Mouse (Mus musculus) neural tube, embryonic 12.5 days (tissue): ENCODE measurements around the gene 1600014C10Rik. TPM values are rescaled to one million over a fixed set of nuclear protein-coding genes. Genes with fewer than 3 reads are reported as not detected.

Experiments
- ATAC-seq: fragments of 200-750 bp; cut with Nextera tagmentation; 2 replicates; pipeline ENCODE4 v1.8.0; 2017; ENCODE audit warnings: low read depth, mild to moderate bottlenecking, moderate TSS enrichment, moderate library complexity; ENCODE audit not compliant: low FRiP score
- H3K27ac ChIP-seq: fragments of 300-500 bp; sonication (generic); 2 replicates; pipeline ENCODE4 v1.5.1; 2016
- H3K27me3 ChIP-seq: fragments of 300-500 bp; sonication (generic); replicated peaks from 2 replicates; pipeline ENCODE4 v1.6.1; 2016; ENCODE audit warnings: mild to moderate bottlenecking
- H3K36me3 ChIP-seq: fragments of 300-500 bp; sonication (generic); 2 replicates; pipeline ENCODE4 v1.6.1; 2016; ENCODE audit warnings: mild to moderate bottlenecking
- H3K4me1 ChIP-seq: fragments of 300-500 bp; sonication (generic); 2 replicates; pipeline ENCODE4 v1.6.1; 2016
- H3K4me2 ChIP-seq: fragments of 300-500 bp; sonication (generic); replicated peaks from 2 replicates; pipeline ENCODE4 v1.6.1; 2016; ENCODE audit warnings: mild to moderate bottlenecking
- H3K4me3 ChIP-seq: fragments of 300-500 bp; sonication (generic); 2 replicates; pipeline ENCODE4 v1.5.1; 2016
- H3K9ac ChIP-seq: fragments of 300-500 bp; sonication (generic); 2 replicates; pipeline ENCODE4 v1.6.1; 2016; ENCODE audit warnings: mild to moderate bottlenecking
- H3K9me3 ChIP-seq: fragments of 300-500 bp; sonication (generic); 2 replicates; pipeline ENCODE4 v1.6.1; 2016; ENCODE audit warnings: mild to moderate bottlenecking
- WGBS: fragments of 180-500 bp; shearing (Covaris S2); methylation state at CpG from one replicate; pipeline ENCODE4 v1.1.7; 2016; 5-methylcytosine and 5-hydroxymethylcytosine counted together
- polyA plus RNA-seq: library from polyadenylated mRNA; unstranded; fragments of >200 nt; fragmentation: Nextera tagmentation; extraction: Ambion mirVana; gene quantifications from 2 replicates; pipeline ENCODE4 v1.2.1, GENCODE M21; 2016

1600014C10Rik gene
- polyA plus RNA-seq, 1 experiment from 2014 or later = 20.8 TPM

- no peaks in the 10 kb centered on the region for H3K36me3 ChIP-seq
- no peaks in the 10 kb centered on the region for H3K27me3 ChIP-seq
- no peak overlapping the region for H3K4me3 ChIP-seq
- no peak overlapping the region for H3K4me2 ChIP-seq
- 73% methylated on average over 3 of the region's 3 CpGs for WGBS
- ATAC-seq = no peak
- H3K4me1 ChIP-seq = no peaks in the 10 kb centered on the region
- H3K27ac ChIP-seq = no peak overlapping the region
- H3K9ac ChIP-seq = no peak overlapping the region
- no peaks in the 10 kb centered on the region for H3K9me3 ChIP-seq
These were observed 23.5 kb downstream of the 1600014C10Rik start for GRCm38 (mm10) chr7:38206564-38206963.

GRCm38 (mm10) chr7:38208969-38209368 lies 26.0 kb downstream of the 1600014C10Rik start:
- H3K27me3 ChIP-seq = no peaks in the 10 kb centered on the region
- no peak overlapping the region for H3K4me2 ChIP-seq
- 71% methylated on average over 3 of the region's 3 CpGs for WGBS
- no peak overlapping the region for H3K4me3 ChIP-seq
- H3K9me3 ChIP-seq = no peaks in the 10 kb centered on the region
- H3K9ac ChIP-seq = no peak overlapping the region
- no peaks in the 10 kb centered on the region for H3K4me1 ChIP-seq
- ATAC-seq = no peak
- H3K36me3 ChIP-seq = no peaks in the 10 kb centered on the region
- no peak overlapping the region for H3K27ac ChIP-seq

- H3K9me3 ChIP-seq = no peaks in the 10 kb centered on the region
- no peak overlapping the region for H3K9ac ChIP-seq
- H3K27ac ChIP-seq = no peak overlapping the region
- H3K4me1 ChIP-seq = no peaks in the 10 kb centered on the region
- H3K4me2 ChIP-seq = no peak overlapping the region
- no peaks in the 10 kb centered on the region for H3K27me3 ChIP-seq
- WGBS = 80% methylated on average over 11 of the region's 11 CpGs
- H3K36me3 ChIP-seq = no peaks in the 10 kb centered on the region
- ATAC-seq = no peak
- no peak overlapping the region for H3K4me3 ChIP-seq
These were observed 26.6 kb downstream of the 1600014C10Rik start for GRCm38 (mm10) chr7:38209478-38210152.

- Histone ChIP-seq H3K4me2 (no peak overlapping the region), H3K27me3 (no peaks in the 10 kb centered on the region), H3K9ac (no peak overlapping the region), H3K27ac (no peak overlapping the region), H3K9me3 (no peaks in the 10 kb centered on the region), H3K4me1 (no peaks in the 10 kb centered on the region), H3K4me3 (no peak overlapping the region), H3K36me3 (no peaks in the 10 kb centered on the region)
- WGBS = 67% methylated on average over 3 of the region's 3 CpGs
- ATAC-seq = no peak
These were observed 29.6 kb downstream of the 1600014C10Rik start for GRCm38 (mm10) chr7:38212651-38213062.

GRCm38 (mm10) chr7:38214473-38215214 lies 31.6 kb downstream of the 1600014C10Rik start:
- no peaks in the 10 kb centered on the region for H3K4me1 ChIP-seq
- no peaks in the 10 kb centered on the region for H3K36me3 ChIP-seq
- H3K4me2 ChIP-seq = no peak overlapping the region
- H3K27ac ChIP-seq = no peak overlapping the region
- no peaks in the 10 kb centered on the region for H3K27me3 ChIP-seq
- H3K4me3 ChIP-seq = no peak overlapping the region
- no peaks in the 10 kb centered on the region for H3K9me3 ChIP-seq
- H3K9ac ChIP-seq = no peak overlapping the region
- no peak for ATAC-seq
- WGBS = 74% methylated on average over 5 of the region's 5 CpGs

- H3K4me2 ChIP-seq = no peak overlapping the region
- no peaks in the 10 kb centered on the region for H3K9me3 ChIP-seq
- ATAC-seq = no peak
- H3K27ac ChIP-seq = no peak overlapping the region
- no peaks in the 10 kb centered on the region for H3K4me1 ChIP-seq
- H3K27me3 ChIP-seq = no peaks in the 10 kb centered on the region
- H3K9ac ChIP-seq = no peak overlapping the region
- no peak overlapping the region for H3K4me3 ChIP-seq
- 75% methylated on average over 7 of the region's 7 CpGs for WGBS
- no peaks in the 10 kb centered on the region for H3K36me3 ChIP-seq
These were observed 32.3 kb downstream of the 1600014C10Rik start for GRCm38 (mm10) chr7:38215281-38215680.

GRCm38 (mm10) chr7:38215697-38216096 lies 32.7 kb downstream of the 1600014C10Rik start:
- no peaks in the 10 kb centered on the region for H3K36me3 ChIP-seq
- H3K9me3 ChIP-seq = no peaks in the 10 kb centered on the region
- WGBS = 88% methylated on average over 6 of the region's 6 CpGs
- H3K4me1 ChIP-seq = no peaks in the 10 kb centered on the region
- no peak overlapping the region for H3K9ac ChIP-seq
- ATAC-seq = no peak
- no peaks in the 10 kb centered on the region for H3K27me3 ChIP-seq
- H3K4me2 ChIP-seq = no peak overlapping the region
- no peak overlapping the region for H3K4me3 ChIP-seq
- H3K27ac ChIP-seq = no peak overlapping the region

GRCm38 (mm10) chr7:38217417-38218171 lies 34.6 kb downstream of the 1600014C10Rik start:
- Histone ChIP-seq H3K9me3 (no peaks in the 10 kb centered on the region), H3K4me2 (no peak overlapping the region), H3K4me1 (no peaks in the 10 kb centered on the region), H3K9ac (no peak overlapping the region), H3K27me3 (no peaks in the 10 kb centered on the region), H3K4me3 (no peak overlapping the region), H3K36me3 (no peaks in the 10 kb centered on the region), H3K27ac (no peak overlapping the region)
- 64% methylated on average over 5 of the region's 5 CpGs for WGBS
- no peak for ATAC-seq

GRCm38 (mm10) chr7:38218631-38219367 lies 35.8 kb downstream of the 1600014C10Rik start:
- WGBS = 77% methylated on average over 8 of the region's 8 CpGs

GRCm38 (mm10) chr7:38219526-38219925 lies 36.5 kb downstream of the 1600014C10Rik start:
- no peaks in the 10 kb centered on the region for H3K4me1 ChIP-seq
- H3K4me2 ChIP-seq = no peak overlapping the region
- ATAC-seq = no peak
- H3K27me3 ChIP-seq = no peaks in the 10 kb centered on the region
- no peak overlapping the region for H3K27ac ChIP-seq
- no peak overlapping the region for H3K4me3 ChIP-seq
- H3K9me3 ChIP-seq = no peaks in the 10 kb centered on the region
- WGBS = 83% methylated on average over 4 of the region's 4 CpGs
- no peaks in the 10 kb centered on the region for H3K36me3 ChIP-seq
- no peak overlapping the region for H3K9ac ChIP-seq

More at GRCm38 (mm10) chr7:38218631-38219367, 35.8 kb downstream of the 1600014C10Rik start:
- H3K4me1 ChIP-seq = no peaks in the 10 kb centered on the region
- no peak overlapping the region for H3K9ac ChIP-seq
- H3K4me3 ChIP-seq = no peak overlapping the region
- H3K27me3 ChIP-seq = no peaks in the 10 kb centered on the region
- no peaks in the 10 kb centered on the region for H3K9me3 ChIP-seq
- no peak overlapping the region for H3K27ac ChIP-seq
- no peak for ATAC-seq
- no peaks in the 10 kb centered on the region for H3K36me3 ChIP-seq
- H3K4me2 ChIP-seq = no peak overlapping the region

GRCm38 (mm10) chr7:38220866-38221265 lies 37.8 kb downstream of the 1600014C10Rik start:
- no peaks in the 10 kb centered on the region for H3K36me3 ChIP-seq
- no peak overlapping the region for H3K9ac ChIP-seq
- H3K4me2 ChIP-seq = no peak overlapping the region
- no peak overlapping the region for H3K4me3 ChIP-seq
- ATAC-seq = no peak
- no peak overlapping the region for H3K27ac ChIP-seq
- no peaks in the 10 kb centered on the region for H3K9me3 ChIP-seq
- no peaks in the 10 kb centered on the region for H3K27me3 ChIP-seq
- 95% methylated on average over 7 of the region's 7 CpGs for WGBS
- no peaks in the 10 kb centered on the region for H3K4me1 ChIP-seq
